Mouse (Mus musculus) liver, postnatal 0 days (tissue): ENCODE results near the gene Mfap3. TPM values are rescaled to one million over a fixed set of nuclear protein-coding genes. Genes with fewer than 3 reads are reported as not detected.
"Not testable (repeated sequence)": the region's sequence is repeated elsewhere in the genome, so short reads cannot be mapped to it uniquely, and the experiment has no call there.

ENCODE experiments used
- ATAC-seq: fragments of 200-750 bp; cut with Nextera tagmentation; 2 replicates; pipeline ENCODE4 v1.8.0; 2017; ENCODE audit warnings: mild to moderate bottlenecking, moderate library complexity
- DNase-seq: peaks from one replicate; pipeline ENCODE4 v3.0.0-alpha.2; 2016
- H3K27ac ChIP-seq: fragments of 300-500 bp; sonication (generic); 2 replicates; pipeline ENCODE4 v1.5.1; 2014; ENCODE audit warnings: antibody characterized with exemption, moderate library complexity, mild to moderate bottlenecking, low read depth
- H3K27me3 ChIP-seq: fragments of 300-500 bp; sonication (generic); 2 replicates; pipeline ENCODE4 v1.6.1; 2014; ENCODE audit warnings: low read length, control low read depth, mixed read lengths; ENCODE audit not compliant: insufficient read depth
- H3K36me3 ChIP-seq: fragments of 300-500 bp; sonication (generic); replicated peaks from 2 replicates; pipeline ENCODE4 v1.6.1; 2014; ENCODE audit warnings: mild to moderate bottlenecking, control low read depth, low read length, moderate library complexity, mixed read lengths; ENCODE audit not compliant: insufficient read depth
- H3K4me1 ChIP-seq: fragments of 300-500 bp; sonication (generic); 2 replicates; pipeline ENCODE4 v1.6.1; 2014; ENCODE audit warnings: antibody characterized with exemption, mild to moderate bottlenecking, control low read depth; ENCODE audit not compliant: insufficient read depth
- H3K4me2 ChIP-seq: fragments of 300-500 bp; sonication (generic); 2 replicates; pipeline ENCODE4 v1.6.1; 2014; ENCODE audit warnings: low read depth, mild to moderate bottlenecking, low read length, moderate library complexity, mixed read lengths
- H3K4me3 ChIP-seq: fragments of 300-500 bp; sonication (generic); 2 replicates; pipeline ENCODE4 v1.5.1; 2014; ENCODE audit warnings: low read depth, low read length
- H3K9ac ChIP-seq: fragments of 300-500 bp; sonication (generic); replicated peaks from 2 replicates; pipeline ENCODE4 v1.6.1; 2014; ENCODE audit warnings: mild to moderate bottlenecking, moderate library complexity
- H3K9me3 ChIP-seq: fragments of 300-500 bp; sonication (generic); 2 replicates; pipeline ENCODE4 v1.6.1; 2016; ENCODE audit warnings: mild to moderate bottlenecking, control low read depth, low read length, mixed read lengths
- CTCF ChIP-seq: sonication (generic); IDR thresholded peaks from 2 replicates; pipeline ENCODE4 v1.5.1; 2016; ENCODE audit warnings: antibody characterized with exemption, low read depth
- EP300 ChIP-seq: IDR thresholded peaks from 2 replicates; pipeline ENCODE4 v1.6.1; 2016; ENCODE audit warnings: antibody characterized with exemption, low read depth, mild to moderate bottlenecking
- WGBS: fragments of 180-500 bp; shearing (Covaris S2); extraction: QIAGEN DNeasy Blood & Tissue Kit; methylation state at CpG from one replicate; pipeline ENCODE4 v1.1.7; 2014; ENCODE audit not compliant: insufficient replicate concordance; 5-methylcytosine and 5-hydroxymethylcytosine counted together
- polyA plus RNA-seq: library from polyadenylated mRNA; unstranded; fragments of >200 nt; fragmentation: Nextera tagmentation; extraction: Ambion mirVana; gene quantifications from 2 replicates; pipeline ENCODE4 v1.2.1, GENCODE M21; 2015

Mfap3 gene
- polyA plus RNA-seq, 1 experiment from 2014 or later, result 13.6 TPM

DNA sequence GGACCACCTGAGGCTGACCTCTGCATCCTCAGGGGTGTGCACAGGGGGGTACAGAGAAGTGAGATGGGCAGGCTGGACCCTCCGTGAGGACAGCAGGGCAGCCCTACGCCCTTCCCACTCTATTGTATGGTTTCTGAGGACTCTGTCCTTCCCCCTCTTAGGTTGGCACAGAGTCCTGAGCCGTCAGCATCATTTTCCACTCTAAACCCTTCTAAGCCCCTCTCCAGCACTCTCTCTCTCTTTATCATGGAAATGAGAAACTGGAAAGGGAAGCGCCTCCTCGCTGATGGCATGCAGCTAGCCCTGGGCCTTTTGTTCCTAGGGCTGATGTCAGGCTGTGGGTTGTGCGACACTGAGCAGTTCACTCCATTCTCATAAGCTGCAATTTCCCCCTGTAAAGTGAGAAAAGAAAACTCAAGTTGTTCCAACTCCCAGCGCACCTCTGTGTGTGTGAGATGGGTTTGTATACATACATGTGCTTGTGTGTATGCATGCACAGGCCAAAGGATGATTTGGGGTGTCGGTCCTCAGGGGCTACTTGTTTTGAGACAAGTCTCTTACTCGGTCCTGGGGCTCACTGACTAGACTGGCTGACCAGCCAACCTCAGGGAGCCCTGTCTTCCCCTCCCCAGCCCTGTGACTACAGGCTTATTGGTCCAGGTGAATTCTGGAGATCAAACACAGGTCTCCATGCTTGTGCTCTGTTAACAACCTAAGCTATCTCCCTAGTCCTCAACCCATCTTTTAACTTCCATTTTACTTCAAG is 34.7 kb downstream of the Mfap3 start:
- ATAC-seq (no peak), DNase-seq (no peak)
- Histone ChIP-seq H3K9ac (no peak overlapping the region), H3K27ac (no peak overlapping the region), H3K27me3 (no peaks in the 10 kb centered on the region), H3K4me2 (no peak overlapping the region), H3K4me3 (no peak overlapping the region), H3K36me3 (no peaks in the 10 kb centered on the region), H3K4me1 (no peaks in the 10 kb centered on the region), H3K9me3 (no peaks in the 10 kb centered on the region)
- WGBS, result 66% methylated on average over 9 of the region's 9 CpGs
- TF ChIP-seq CTCF (no peak), EP300 (no peak)

DNA sequence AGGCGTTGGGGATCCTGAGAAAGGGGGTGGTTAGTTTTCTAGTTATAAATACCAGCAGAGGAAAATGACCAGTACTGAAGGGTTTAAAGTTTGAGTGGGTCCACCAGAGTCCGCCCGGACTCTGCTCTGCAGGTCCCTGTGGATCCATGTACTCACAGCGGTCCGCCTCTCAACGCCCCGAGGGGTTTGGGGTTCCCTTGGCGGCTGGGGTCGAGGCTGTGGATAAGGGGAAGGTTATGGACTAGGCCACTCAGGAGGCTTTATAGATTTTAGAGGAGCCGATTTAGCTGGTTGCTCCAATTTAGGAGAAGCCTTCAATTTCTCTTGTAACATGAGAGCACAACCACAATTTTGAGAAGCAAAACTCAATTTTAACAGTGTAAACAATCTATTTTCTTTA is 39.5 kb downstream of the Mfap3 start:
- not testable (repeated sequence) for DNase-seq, H3K4me2 ChIP-seq, H3K4me3 ChIP-seq, H3K27ac ChIP-seq, H3K36me3 ChIP-seq, H3K27me3 ChIP-seq, H3K9me3 ChIP-seq, H3K9ac ChIP-seq, ATAC-seq, H3K4me1 ChIP-seq
- 91% methylated on average over 8 of the region's 10 CpGs for WGBS

DNA sequence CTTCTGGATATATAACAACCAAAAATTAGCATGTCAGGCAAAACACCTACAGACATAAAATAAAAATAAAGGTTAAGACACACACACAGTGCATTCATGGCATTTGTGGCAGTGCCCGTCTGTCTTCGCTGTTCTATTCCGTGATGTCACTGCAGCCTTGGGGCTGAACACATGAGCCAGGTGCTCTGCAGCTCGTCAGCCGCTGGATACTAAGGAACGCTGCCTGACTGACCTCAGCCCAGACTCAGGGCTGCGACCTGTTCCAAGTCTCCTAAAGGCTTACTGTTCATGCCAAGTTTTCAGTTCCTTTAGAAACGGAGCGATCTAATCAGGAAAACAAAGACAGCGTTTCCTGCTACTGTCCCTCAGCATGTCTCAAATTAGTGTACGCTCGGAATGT is 46.1 kb downstream of the Mfap3 start:
- WGBS, result 60% methylated on average over 12 of the region's 12 CpGs
- no peak overlapping the region for H3K4me3 ChIP-seq
- no peak overlapping the region for H3K4me2 ChIP-seq
- no peaks in the 10 kb centered on the region for H3K27me3 ChIP-seq
- no peak overlapping the region for H3K9ac ChIP-seq
- TF ChIP-seq EP300, result no peak
- no peaks in the 10 kb centered on the region for H3K9me3 ChIP-seq
- DNase-seq, result no peak
- ATAC-seq, result no peak
- H3K27ac ChIP-seq, result no peak overlapping the region
- H3K36me3 ChIP-seq, result no peaks in the 10 kb centered on the region
- no peaks in the 10 kb centered on the region for H3K4me1 ChIP-seq

DNA sequence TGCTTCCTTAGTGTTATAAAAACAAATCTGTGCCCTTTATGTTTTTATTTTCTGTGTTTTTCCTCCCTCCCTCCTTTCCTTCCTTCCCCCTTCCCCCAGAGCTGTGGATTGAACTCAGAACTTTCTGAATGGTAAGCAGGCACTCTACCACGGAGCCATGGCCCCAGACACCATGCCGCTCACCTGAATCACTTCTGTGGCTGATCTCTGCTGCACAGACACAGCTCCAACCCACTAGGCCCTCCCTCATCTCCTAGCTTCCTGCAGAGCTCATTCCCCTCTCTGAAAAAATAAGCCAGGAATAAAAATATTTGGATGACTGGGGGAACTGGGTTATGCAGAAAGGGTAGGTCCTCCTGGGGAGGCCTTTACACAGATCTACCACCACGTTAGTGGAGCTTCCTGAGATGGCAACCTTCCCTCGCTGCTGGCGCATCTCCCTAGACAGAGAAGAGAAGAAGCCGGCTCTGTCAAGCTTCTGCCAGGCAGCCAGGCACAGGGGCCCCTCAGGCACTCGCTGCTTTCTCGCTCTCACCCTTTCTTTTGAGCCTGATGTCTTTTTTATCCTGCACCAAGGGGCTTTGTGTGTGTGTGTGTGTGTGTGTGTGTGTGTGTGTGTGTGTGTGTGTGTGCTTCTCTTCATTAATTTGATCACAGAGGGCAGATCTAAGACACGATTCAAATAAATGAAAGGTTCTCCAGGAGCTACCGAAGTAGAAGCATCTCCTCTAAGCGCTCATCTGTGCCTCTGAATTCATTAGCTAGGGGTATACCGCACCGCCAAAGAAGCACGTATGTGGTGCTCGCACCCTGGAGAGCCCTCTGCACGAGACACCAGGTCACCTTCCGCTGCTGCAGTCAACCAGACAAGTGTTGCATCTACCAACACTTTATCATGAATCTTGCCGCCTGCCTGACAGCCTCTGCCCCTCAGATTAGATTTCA is 47.9 kb downstream of the Mfap3 start:
- no peak for ATAC-seq
- TF ChIP-seq EP300 (no peak), CTCF (no peak)
- Histone ChIP-seq H3K27me3 (no peaks in the 10 kb centered on the region), H3K9me3 (no peaks in the 10 kb centered on the region), H3K4me1 (no peaks in the 10 kb centered on the region), H3K27ac (no peak overlapping the region), H3K36me3 (no peaks in the 10 kb centered on the region), H3K4me3 (no peak overlapping the region), H3K9ac (no peak overlapping the region), H3K4me2 (no peak overlapping the region)
- DNase-seq, result no peak
- WGBS, result 46% methylated on average over 18 of the region's 18 CpGs

DNA sequence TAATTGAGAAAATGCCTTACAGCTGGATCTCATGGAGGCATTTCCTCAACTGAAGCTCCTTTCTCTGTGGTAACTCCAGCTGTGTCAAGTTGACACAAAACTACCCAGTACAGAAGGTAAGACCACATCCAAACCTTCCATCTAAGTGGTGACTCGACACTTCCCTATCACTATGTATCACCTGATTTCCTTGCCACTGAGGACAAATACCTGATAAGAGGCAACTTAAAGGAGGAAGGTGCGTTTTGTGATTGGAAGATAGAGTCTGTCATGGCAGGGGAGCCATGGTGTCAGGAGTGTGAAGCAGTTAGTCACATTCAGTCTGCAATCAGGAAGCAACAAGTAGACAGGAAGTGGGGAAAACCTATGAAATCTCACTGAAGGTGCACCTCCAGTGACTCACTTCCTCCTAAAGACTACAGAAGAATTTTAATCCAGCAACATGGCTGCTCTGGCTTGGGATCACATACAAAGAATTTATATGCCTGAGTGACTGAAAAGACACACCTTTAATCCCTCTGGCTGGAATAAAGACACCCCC is 50.6 kb downstream of the Mfap3 start:
- TF ChIP-seq EP300, result no peak
- TF ChIP-seq CTCF, result no peak
- WGBS, result 72% methylated on average over 2 of the region's 2 CpGs
- DNase-seq, result no peak

DNA sequence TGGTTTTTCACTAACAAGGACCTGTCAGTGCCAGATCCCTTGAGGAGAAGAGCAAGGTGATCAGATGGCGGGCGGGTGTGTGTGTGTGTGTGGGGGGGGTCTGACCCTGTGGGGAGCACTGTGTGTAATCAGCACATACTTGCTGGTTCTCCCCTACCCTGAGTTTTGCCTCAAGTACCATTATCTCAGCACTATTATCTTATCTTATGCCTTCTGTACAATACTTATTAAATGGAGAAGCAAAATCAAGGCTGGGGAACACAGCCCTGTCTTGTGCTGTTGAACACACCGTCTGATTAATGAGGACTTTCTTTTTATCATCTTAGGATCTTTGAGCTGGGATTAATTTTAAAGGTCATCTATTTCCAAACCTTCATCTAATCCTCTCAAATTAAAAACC is 52.6 kb downstream of the Mfap3 start:
- 69% methylated on average over 3 of the region's 3 CpGs for WGBS
- H3K4me1 ChIP-seq, result no peaks in the 10 kb centered on the region
- H3K4me2 ChIP-seq, result no peak overlapping the region
- H3K9me3 ChIP-seq, result no peaks in the 10 kb centered on the region
- no peaks in the 10 kb centered on the region for H3K27me3 ChIP-seq
- TF ChIP-seq EP300 (no peak), CTCF (no peak)
- H3K27ac ChIP-seq, result no peak overlapping the region
- no peak overlapping the region for H3K9ac ChIP-seq
- no peak overlapping the region for H3K4me3 ChIP-seq
- no peak for ATAC-seq
- H3K36me3 ChIP-seq, result no peaks in the 10 kb centered on the region
- DNase-seq, result no peak

More for the DNA sequence above, 50.6 kb downstream of the Mfap3 start:
- H3K4me1 ChIP-seq, result no peaks in the 10 kb centered on the region
- no peak overlapping the region for H3K4me3 ChIP-seq
- no peaks in the 10 kb centered on the region for H3K9me3 ChIP-seq
- H3K4me2 ChIP-seq, result no peak overlapping the region
- ATAC-seq, result no peak
- no peaks in the 10 kb centered on the region for H3K27me3 ChIP-seq
- no peak overlapping the region for H3K9ac ChIP-seq
- no peaks in the 10 kb centered on the region for H3K36me3 ChIP-seq
- H3K27ac ChIP-seq, result no peak overlapping the region
